Mouse (Mus musculus): ENCODE measurements at regions not wholly inside any gene's neighbourhood (a gene's known extent, or its start where the extent isn't known, plus 50 kb on each side); places are given as distances from the start of the nearest gene placed in this dataset.
A peak's percentile ranks its signal among the peaks of the same experiment; 100 is the strongest.

GRCm38 (mm10) chr13:102280198-102280597 is 413.2 kb upstream of the Cd180 start:
- no peak for DNase-seq

- DNase-seq, result no peak
These were observed 398.9 kb upstream of the Cd180 start for GRCm38 (mm10) chr13:102294451-102294850.

GRCm38 (mm10) chr13:102295079-102295478 is 398.3 kb upstream of the Cd180 start:
- peak in 1 of 2 experiments; percentile 5 for DNase-seq

GRCm38 (mm10) chr13:102307983-102308382 is 385.4 kb upstream of the Cd180 start:
- no peak for DNase-seq

GRCm38 (mm10) chr13:102312096-102312495 is 381.3 kb upstream of the Cd180 start:
- DNase-seq, result no peak

- no peak for DNase-seq
These were observed 377.3 kb upstream of the Cd180 start for GRCm38 (mm10) chr13:102315921-102316692.

GRCm38 (mm10) chr13:102318891-102319404 is 374.4 kb upstream of the Cd180 start:
- no peak for DNase-seq

GRCm38 (mm10) chr13:102319453-102319852 is 373.9 kb upstream of the Cd180 start:
- DNase-seq, result no peak

- DNase-seq, result no peak
These were observed 369.5 kb upstream of the Cd180 start for GRCm38 (mm10) chr13:102323876-102324275.

- DNase-seq, result no peak
These were observed 367.4 kb upstream of the Cd180 start for GRCm38 (mm10) chr13:102326003-102326402.

GRCm38 (mm10) chr13:102326544-102326943 is 366.8 kb upstream of the Cd180 start:
- DNase-seq, result no peak

GRCm38 (mm10) chr13:102333667-102334066 is 359.7 kb upstream of the Cd180 start:
- DNase-seq, result no peak

- DNase-seq, result no peak
These were observed 359.2 kb upstream of the Cd180 start for GRCm38 (mm10) chr13:102334131-102334534.

- DNase-seq, result no peak
These were observed 350.1 kb upstream of the Cd180 start for GRCm38 (mm10) chr13:102343236-102343635.

GRCm38 (mm10) chr13:102344606-102345269 is 348.6 kb upstream of the Cd180 start:
- no peak for DNase-seq

- no peak for DNase-seq
These were observed 343.9 kb upstream of the Cd180 start for GRCm38 (mm10) chr13:102349493-102349892.

GRCm38 (mm10) chr13:102352073-102352854 is 341.1 kb upstream of the Cd180 start:
- DNase-seq, result no peak

- no peak for DNase-seq
These were observed 337.8 kb upstream of the Cd180 start for GRCm38 (mm10) chr13:102355569-102355968.

- no peak for DNase-seq
These were observed 320.8 kb upstream of the Cd180 start for GRCm38 (mm10) chr13:102372451-102373082.

- DNase-seq, result no peak
These were observed 312.7 kb upstream of the Cd180 start for GRCm38 (mm10) chr13:102380667-102381066.

GRCm38 (mm10) chr13:102391911-102392310 is 301.4 kb upstream of the Cd180 start:
- DNase-seq, result no peak

- DNase-seq, result no peak
These were observed 300.3 kb upstream of the Cd180 start for GRCm38 (mm10) chr13:102392868-102393661.

All from thymus, postnatal 36 days (tissue).